Mouse (Mus musculus) MN1 (cell line): ENCODE data around the gene Maff.

ENCODE experiments used
- DNase-seq: peaks from one replicate; pipeline ENCODE4 v3.0.0-alpha.2; 2016; ENCODE audit warnings: low spot score

The Maff gene

GRCm38 (mm10) chr15:79329979-79330363 is 16.4 kb upstream of the Maff start:
- DNase-seq: peak; percentile 37

GRCm38 (mm10) chr15:79330521-79330920 is 15.9 kb upstream of the Maff start:
- DNase-seq: no peak

- DNase-seq: peak; percentile 77
These were observed 13.0 kb upstream of the Maff start for GRCm38 (mm10) chr15:79333409-79333808.

GRCm38 (mm10) chr15:79335061-79335655 is 11.3 kb upstream of the Maff start:
- no peak for DNase-seq

- DNase-seq: no peak
These were observed 7.4 kb upstream of the Maff start for GRCm38 (mm10) chr15:79338978-79339377.

- peak; percentile 52 for DNase-seq
These were observed 3.6 kb upstream of the Maff start for GRCm38 (mm10) chr15:79342641-79343337.

- DNase-seq: no peak
These were observed 1.8 kb upstream of the Maff start for GRCm38 (mm10) chr15:79344627-79345026.

- peak; percentile 96 for DNase-seq
These were observed 884 bp downstream of the Maff start for GRCm38 (mm10) chr15:79347165-79347844.

- DNase-seq: peak; percentile 87
These were observed 1.6 kb downstream of the Maff start for GRCm38 (mm10) chr15:79347845-79348506.

- DNase-seq: no peak
These were observed 2.2 kb downstream of the Maff start for GRCm38 (mm10) chr15:79348651-79349050.

- DNase-seq: no peak
These were observed 4.4 kb downstream of the Maff start for GRCm38 (mm10) chr15:79350866-79351265.

GRCm38 (mm10) chr15:79351331-79351767 is 4.9 kb downstream of the Maff start:
- no peak for DNase-seq

- no peak for DNase-seq
These were observed 6.1 kb downstream of the Maff start for GRCm38 (mm10) chr15:79352479-79352878.

GRCm38 (mm10) chr15:79353690-79354305 is 7.4 kb downstream of the Maff start:
- DNase-seq: no peak

GRCm38 (mm10) chr15:79354619-79355018 is 8.2 kb downstream of the Maff start:
- no peak for DNase-seq

GRCm38 (mm10) chr15:79356481-79356880 is 10.1 kb downstream of the Maff start:
- no peak for DNase-seq

GRCm38 (mm10) chr15:79357036-79357911 is 10.9 kb downstream of the Maff start:
- no peak for DNase-seq

- DNase-seq: no peak
These were observed 11.7 kb downstream of the Maff start for GRCm38 (mm10) chr15:79357974-79358690.

- no peak for DNase-seq
These were observed 13.5 kb downstream of the Maff start for GRCm38 (mm10) chr15:79359954-79360353.

GRCm38 (mm10) chr15:79360371-79360770 is 13.9 kb downstream of the Maff start:
- no peak for DNase-seq

- no peak for DNase-seq
These were observed 14.6 kb downstream of the Maff start for GRCm38 (mm10) chr15:79361023-79361422.
